Mouse (Mus musculus): ENCODE measurements around the gene Ttbk2. TPM values are rescaled to one million over a fixed set of nuclear protein-coding genes. Genes with fewer than 3 reads are reported as not detected.

Ttbk2 gene
- total RNA-seq, 4 experiments from 2014 or later, result 8.8 to 13.1 (median 11.4) TPM

GRCm38 (mm10) chr2:120745496-120745895, 104.9 kb downstream of the Ttbk2 start:
- no peak for DNase-seq (ENCODE audit: low spot score)

- no peak for DNase-seq (ENCODE audit: low spot score)
These were observed 118.4 kb downstream of the Ttbk2 start for GRCm38 (mm10) chr2:120731877-120732530.

GRCm38 (mm10) chr2:120731167-120731862, 119.1 kb downstream of the Ttbk2 start:
- peak; percentile 91 for DNase-seq (ENCODE audit: low spot score)

- no peak for DNase-seq (ENCODE audit: low spot score)
These were observed 119.7 kb downstream of the Ttbk2 start for GRCm38 (mm10) chr2:120730639-120731166.

- DNase-seq (ENCODE audit: low spot score), result no peak
These were observed 120.4 kb downstream of the Ttbk2 start for GRCm38 (mm10) chr2:120729775-120730585.

- DNase-seq (ENCODE audit: low spot score), result no peak
These were observed 126.2 kb downstream of the Ttbk2 start for GRCm38 (mm10) chr2:120724176-120724575.

- DNase-seq (ENCODE audit: low spot score), result no peak
These were observed 126.8 kb downstream of the Ttbk2 start for GRCm38 (mm10) chr2:120723621-120724020.

- DNase-seq (ENCODE audit: low spot score), result no peak
These were observed 127.9 kb downstream of the Ttbk2 start for GRCm38 (mm10) chr2:120722491-120722890.

GRCm38 (mm10) chr2:120721911-120722310, 128.5 kb downstream of the Ttbk2 start:
- DNase-seq (ENCODE audit: low spot score), result no peak

GRCm38 (mm10) chr2:120720821-120721220, 129.6 kb downstream of the Ttbk2 start:
- DNase-seq (ENCODE audit: low spot score), result no peak

- no peak for DNase-seq (ENCODE audit: low spot score)
These were observed 131.9 kb downstream of the Ttbk2 start for GRCm38 (mm10) chr2:120718496-120718895.

GRCm38 (mm10) chr2:120713441-120713840, 137.0 kb downstream of the Ttbk2 start:
- no peak for DNase-seq (ENCODE audit: low spot score)

GRCm38 (mm10) chr2:120710948-120711347, 139.5 kb downstream of the Ttbk2 start:
- DNase-seq (ENCODE audit: low spot score), result no peak

GRCm38 (mm10) chr2:120710154-120710553, 140.2 kb downstream of the Ttbk2 start:
- DNase-seq (ENCODE audit: low spot score), result no peak

- DNase-seq (ENCODE audit: low spot score), result no peak
These were observed 143.4 kb downstream of the Ttbk2 start for GRCm38 (mm10) chr2:120707041-120707440.

GRCm38 (mm10) chr2:120702675-120703074, 147.7 kb downstream of the Ttbk2 start:
- no peak for DNase-seq (ENCODE audit: low spot score)

GRCm38 (mm10) chr2:120700379-120700885, 150.0 kb downstream of the Ttbk2 start:
- DNase-seq (ENCODE audit: low spot score), result no peak

- DNase-seq (ENCODE audit: low spot score), result no peak
These were observed 152.6 kb downstream of the Ttbk2 start for GRCm38 (mm10) chr2:120697767-120698166.

Data from heart, adult 8-10 months (tissue).